27 mouse cellular contexts compared by ENCODE assay signal in genomic region chr13:99256916-99257315, GRCm38 (mm10).
DNase-seq lines count a peak whose midpoint lies in the region; ATAC-seq and TF ChIP-seq lines count a peak whose summit lies in the region.
"Had no signal": no experiment of that assay in that cellular context is flagged by ENCODE, and none has a peak within 500 bp of the region (broad histone marks: within the 10 kb centered on the region; RNA-seq: fewer than 3 reads in every experiment).

No protein-coding gene starts in this region.

- no peak overlapping the region for H3K4me3 ChIP-seq in C2C12 (ENCODE audit: insufficient read depth, poor library complexity, severe bottlenecking)
- H3K4me3 ChIP-seq in intestine, postnatal 0 days (ENCODE audit: low read depth, low read length), result no peak overlapping the region
- H3K4me3 ChIP-seq: forebrain, embryonic 10.5 days; forebrain, embryonic 13.5 days; gastrocnemius, adult 2 months; heart, adult 2 months; heart, embryonic 12.5 days; heart, embryonic 15.5 days; hindbrain, embryonic 10.5 days; hindbrain, embryonic 13.5 days; intestine, embryonic 15.5 days had no signal

- no peak for ATAC-seq in intestine, postnatal 0 days
- ATAC-seq: CD4-positive, CD25-positive, alpha-beta regulatory T cell, adult 4 months; forebrain, embryonic 13.5 days; forebrain, embryonic 16.5 days; hindbrain, embryonic 16.5 days; intestine, embryonic 15.5 days had no signal

- H3K4me2 ChIP-seq in intestine, postnatal 0 days (replicated peaks; ENCODE audit: low read depth), result no peak overlapping the region
- H3K4me2 ChIP-seq: forebrain, embryonic 13.5 days; heart, embryonic 12.5 days; heart, embryonic 15.5 days; hindbrain, embryonic 13.5 days; intestine, embryonic 15.5 days had no signal

- H3K36me3 ChIP-seq in C2C12 (ENCODE audit: control insufficient read depth, insufficient read depth), result no peaks in the 10 kb centered on the region
- no peaks in the 10 kb centered on the region for H3K36me3 ChIP-seq in intestine, postnatal 0 days (ENCODE audit: control insufficient read depth, insufficient read depth)
- H3K36me3 ChIP-seq: forebrain, embryonic 10.5 days; heart, embryonic 12.5 days; heart, embryonic 15.5 days; hindbrain, embryonic 10.5 days; hindbrain, embryonic 13.5 days; intestine, embryonic 15.5 days had no signal

- H3K27ac ChIP-seq in intestine, postnatal 0 days (ENCODE audit: low read depth, low read length), result no peak overlapping the region
- H3K27ac ChIP-seq: forebrain, embryonic 10.5 days; forebrain, embryonic 13.5 days; gastrocnemius, adult 2 months; heart, adult 2 months; heart, embryonic 15.5 days; hindbrain, embryonic 10.5 days; hindbrain, embryonic 13.5 days; intestine, embryonic 15.5 days had no signal

- DNase-seq in cerebellum, adult 9-10 months, result peak; percentile 16
- DNase-seq in cerebellum, adult 11 months, result no peak
- peak; percentile 72 for DNase-seq in heart, adult 11 months
- DNase-seq in heart, adult 9 months (ENCODE audit: low spot score in 2 of 2), result no peak
- DNase-seq: adrenal gland, adult 2 months; adrenal gland, postnatal 14 days; B cell, adult 2 months; cerebellum, postnatal 36 days; gastrocnemius, adult 2 months; gastrocnemius, postnatal 14 days; heart, adult 2 months; heart, postnatal 10 days; heart, postnatal 36 days; kidney, adult 18-20 months; kidney, adult 9 months had no signal

- H3K4me1 ChIP-seq in intestine, postnatal 0 days (replicated peaks; ENCODE audit: control insufficient read depth, insufficient read depth, low read length), result no peaks in the 10 kb centered on the region
- H3K4me1 ChIP-seq: forebrain, embryonic 13.5 days; heart, embryonic 15.5 days; hindbrain, embryonic 10.5 days; hindbrain, embryonic 13.5 days; intestine, embryonic 15.5 days had no signal

- no peaks in the 10 kb centered on the region for H3K79me2 ChIP-seq in C2C12 (ENCODE audit: control insufficient read depth, insufficient read depth)

- WGBS in intestine, postnatal 0 days, result 85% methylated on average over 4 of the region's 4 CpGs

- no peak overlapping the region for H3K9ac ChIP-seq in intestine, postnatal 0 days (ENCODE audit: low read depth, low read length)
- H3K9ac ChIP-seq: forebrain, embryonic 13.5 days; heart, embryonic 12.5 days; heart, embryonic 15.5 days; hindbrain, embryonic 13.5 days; intestine, embryonic 15.5 days had no signal

- no peak for TF ChIP-seq CTCF in C2C12 (IDR thresholded peaks at IDR 0.05; ENCODE audit: control insufficient read depth, insufficient read depth, insufficient read length)
- no peak for TF ChIP-seq CTCF in intestine, postnatal 0 days (IDR thresholded peaks at IDR 0.05; ENCODE audit: low read depth)

- H3K9me3 ChIP-seq in intestine, postnatal 0 days (ENCODE audit: control insufficient read depth), result no peaks in the 10 kb centered on the region
- H3K9me3 ChIP-seq: heart, embryonic 15.5 days; intestine, embryonic 15.5 days had no signal

- H3K79me3 ChIP-seq in C2C12 (ENCODE audit: low read depth), result no peaks in the 10 kb centered on the region

- no peak overlapping the region for H3ac ChIP-seq in C2C12 (ENCODE audit: control insufficient read depth, insufficient read length, low read depth)

- H3K27me3 ChIP-seq in C2C12 (ENCODE audit: control insufficient read depth, insufficient read depth, insufficient read length), result no peaks in the 10 kb centered on the region
- H3K27me3 ChIP-seq in intestine, postnatal 0 days (replicated peaks; ENCODE audit: control insufficient read depth, insufficient read depth, low read length), result no peaks in the 10 kb centered on the region
- H3K27me3 ChIP-seq: forebrain, embryonic 13.5 days; heart, embryonic 12.5 days; heart, embryonic 15.5 days; hindbrain, embryonic 13.5 days; intestine, embryonic 15.5 days had no signal

TF ChIP-seq in C2C12, 6 proteins besides CTCF, POLR2A, EP300 and RAD21:
- TF ChIP-seq FOSL1 (IDR thresholded peaks at IDR 0.05; ENCODE audit: insufficient read depth, low read length, poor library complexity, severe bottlenecking) (no peak), CEBPB (IDR thresholded peaks at IDR 0.05; ENCODE audit: low read depth) (peak; percentile 53), MAX (IDR thresholded peaks at IDR 0.05) (no peak)

Comparison
In these comparisons a context has a peak if more than half of its experiments do, and no peak if none do; other contexts are left out.
1. DNase-seq: peak in cerebellum, adult 9-10 months (single experiment) and heart, adult 11 months (single experiment); none in cerebellum, adult 11 months (single experiment) and heart, adult 9 months (0 of 2).